Mouse (Mus musculus): ENCODE measurements around the gene Cst13. TPM values are rescaled to one million over a fixed set of nuclear protein-coding genes. Genes with fewer than 3 reads are reported as not detected.

The Cst13 gene
- polyA plus RNA-seq (2017; shearing (Covaris generic)): not detected

GRCm38 (mm10) chr2:148819909-148820308 is at the start of gene Cst13:
TSS of gene Cst13 (plus strand) at chr2:148820081.

GRCm38 (mm10) chr2:148771397-148771796 is 48.5 kb upstream of the Cst13 start, which contains the start of gene Cst11:
TSS of gene Cst11 (minus strand) at chr2:148771497.

GRCm38 (mm10) chr2:148781709-148782108 is 38.2 kb upstream of the Cst13 start, which contains the start of gene 8030411F24Rik:
TSS of gene 8030411F24Rik (plus strand) at chr2:148782009.

GRCm38 (mm10) chr2:148789142-148789541 is 30.7 kb upstream of the Cst13 start, which contains the start of gene Cst12:
TSS of gene Cst12 (plus strand) at chr2:148789361.

GRCm38 (mm10) chr2:148798485-148798884 is 21.4 kb upstream of the Cst13 start, which contains the start of gene Cst8:
TSS of gene Cst8 (plus strand) at chr2:148798785.

GRCm38 (mm10) chr2:148834912-148835311 is 15.0 kb downstream of the Cst13 start, which contains the start of gene Cst9:
TSS of gene Cst9 (plus strand) at chr2:148835147.

GRCm38 (mm10) chr2:148864966-148865365 is 45.1 kb downstream of the Cst13 start, which contains the start of gene 9230104L09Rik:
TSS of gene 9230104L09Rik (minus strand) at chr2:148865038.

GRCm38 (mm10) chr2:148875335-148875811 is 55.5 kb downstream of the Cst13 start, which contains the start of gene Cst3:
TSS of gene Cst3 (minus strand) at chr2:148875692.

Other genes with a start within 250 kb of the Cst13 start
- gene Nxt1, start 147.5 kb upstream of the Cst13 start, polyA plus RNA-seq (2017; shearing (Covaris generic)): 69.5 TPM
- gene Gzf1, start 139.1 kb upstream of the Cst13 start, polyA plus RNA-seq (2017; shearing (Covaris generic)): 22.5 TPM
- 2.0 TPM for gene Napb, start 87.6 kb upstream of the Cst13 start, polyA plus RNA-seq (2017; shearing (Covaris generic))
- not detected for gene Cstl1, start 69.7 kb upstream of the Cst13 start, polyA plus RNA-seq (2017; shearing (Covaris generic))
- not detected for gene Cst11, start 48.6 kb upstream of the Cst13 start, polyA plus RNA-seq (2017; shearing (Covaris generic))
- gene 8030411F24Rik, start 38.1 kb upstream of the Cst13 start, polyA plus RNA-seq (2017; shearing (Covaris generic)): not detected
- not detected for gene Cst12, start 30.7 kb upstream of the Cst13 start, polyA plus RNA-seq (2017; shearing (Covaris generic))
- not detected for gene Cst8, start 21.3 kb upstream of the Cst13 start, polyA plus RNA-seq (2017; shearing (Covaris generic))
- gene Cst9, start 15.1 kb downstream of the Cst13 start, polyA plus RNA-seq (2017; shearing (Covaris generic)): not detected
- not detected for gene 9230104L09Rik, start 45.0 kb downstream of the Cst13 start, polyA plus RNA-seq (2017; shearing (Covaris generic))
- gene Cst3, start 55.6 kb downstream of the Cst13 start, polyA plus RNA-seq (2017; shearing (Covaris generic)): 166 TPM
- gene Gm1330, start 183.2 kb downstream of the Cst13 start, polyA plus RNA-seq (2017; shearing (Covaris generic)): not detected
- not detected for gene Gm10750, start 197.2 kb downstream of the Cst13 start, polyA plus RNA-seq (2017; shearing (Covaris generic))

Measured in inflammation-experienced regulatory T-cells, adult 16 weeks (primary cell).